Mouse (Mus musculus) liver, embryonic 14.5 days (tissue): ENCODE measurements around the gene Tnfsf13b. TPM values are rescaled to one million over a fixed set of nuclear protein-coding genes. Genes with fewer than 3 reads are reported as not detected.

Source experiments
- ATAC-seq: fragments of 200-750 bp; cut with Nextera tagmentation; 2 replicates; pipeline ENCODE4 v1.8.0; 2017; ENCODE audit warnings: moderate number of reproducible peaks, mild to moderate bottlenecking, moderate library complexity; ENCODE audit not compliant: insufficient read depth
- DNase-seq, 3 experiments: peaks; one replicate each; pipeline ENCODE4 v3.0.0-alpha.2; 2012 to 2013; ENCODE audit warnings: low read depth in 3 of 3, low spot score in 3 of 3
- H3K27ac ChIP-seq: fragments of 300-500 bp; sonication (generic); 2 replicates; pipeline ENCODE4 v1.5.1; 2014; ENCODE audit warnings: moderate library complexity, mild to moderate bottlenecking, control low read depth, inconsistent platforms
- H3K27me3 ChIP-seq: fragments of 300-500 bp; sonication (generic); 2 replicates; pipeline ENCODE4 v1.6.1; 2014; ENCODE audit warnings: mild to moderate bottlenecking, low read length, moderate library complexity; ENCODE audit not compliant: control insufficient read depth, insufficient read depth
- H3K36me3 ChIP-seq: fragments of 300-500 bp; sonication (generic); replicated peaks from 2 replicates; pipeline ENCODE4 v1.6.1; 2014; ENCODE audit warnings: low read depth; ENCODE audit not compliant: control insufficient read depth, insufficient read depth
- H3K4me1 ChIP-seq, 2 experiments: fragments of 200-500 bp in 1 of 2; fragments of 300-500 bp in 1 of 2; sonication (generic) in 1 of 2; replicated peaks; 2 replicates each; pipeline ENCODE4 v1.6.1; 2012 to 2014; ENCODE audit warnings: antibody characterized with exemption in 1 of 2, inconsistent platforms in 1 of 2, low read length in 1 of 2; ENCODE audit not compliant: control insufficient read depth in 2 of 2, insufficient read depth in 2 of 2
- H3K4me2 ChIP-seq: fragments of 300-500 bp; sonication (generic); 2 replicates; pipeline ENCODE4 v1.6.1; 2014; ENCODE audit warnings: low read depth, mild to moderate bottlenecking, control low read depth, moderate library complexity
- H3K4me3 ChIP-seq, 2 experiments: fragments of 200-500 bp in 1 of 2; fragments of 300-500 bp in 1 of 2; sonication (generic) in 1 of 2; 2 replicates each; pipeline ENCODE4 v1.5.1; 2012 to 2014; ENCODE audit warnings: low read depth in 2 of 2, low read length in 2 of 2, mild to moderate bottlenecking in 2 of 2, control low read depth in 1 of 2, inconsistent platforms in 1 of 2, moderate library complexity in 1 of 2; ENCODE audit not compliant: insufficient read depth in 1 of 2
- H3K9ac ChIP-seq: fragments of 300-500 bp; sonication (generic); replicated peaks from 2 replicates; pipeline ENCODE4 v1.6.1; 2014; ENCODE audit warnings: mild to moderate bottlenecking, control low read depth, moderate library complexity
- H3K9me3 ChIP-seq: fragments of 300-500 bp; sonication (generic); 2 replicates; pipeline ENCODE4 v1.6.1; 2016; ENCODE audit warnings: low read length, mixed read lengths; ENCODE audit not compliant: control insufficient read depth
- CTCF ChIP-seq: IDR thresholded peaks from 2 replicates; pipeline ENCODE4 v1.5.1; 2016; ENCODE audit warnings: antibody characterized with exemption, low read depth, control low read depth
- EP300 ChIP-seq: IDR thresholded peaks from 2 replicates; pipeline ENCODE4 v1.6.1; 2016; ENCODE audit warnings: antibody characterized with exemption, low read depth
- WGBS: fragments of 180-500 bp; shearing (Covaris S2); extraction: QIAGEN DNeasy Blood & Tissue Kit; methylation state at CpG from one replicate; pipeline ENCODE4 v1.1.7; 2014; ENCODE audit not compliant: insufficient replicate concordance; 5-methylcytosine and 5-hydroxymethylcytosine counted together
- polyA plus RNA-seq, 2 experiments: library from polyadenylated mRNA; depleted of rRNA in 1 of 2; stranded (reverse) in 1 of 2; unstranded in 1 of 2; fragments of >200 nt; fragmentation: Nextera tagmentation in 1 of 2; extraction: Ambion mirVana in 1 of 2; gene quantifications; 2 replicates each; pipeline versions ENCODE4 v1.2.1 to v1.2.3; 2012 to 2014

Gene Tnfsf13b
- polyA plus RNA-seq, 2 experiments: 0.15 to 0.17 TPM

DNA sequence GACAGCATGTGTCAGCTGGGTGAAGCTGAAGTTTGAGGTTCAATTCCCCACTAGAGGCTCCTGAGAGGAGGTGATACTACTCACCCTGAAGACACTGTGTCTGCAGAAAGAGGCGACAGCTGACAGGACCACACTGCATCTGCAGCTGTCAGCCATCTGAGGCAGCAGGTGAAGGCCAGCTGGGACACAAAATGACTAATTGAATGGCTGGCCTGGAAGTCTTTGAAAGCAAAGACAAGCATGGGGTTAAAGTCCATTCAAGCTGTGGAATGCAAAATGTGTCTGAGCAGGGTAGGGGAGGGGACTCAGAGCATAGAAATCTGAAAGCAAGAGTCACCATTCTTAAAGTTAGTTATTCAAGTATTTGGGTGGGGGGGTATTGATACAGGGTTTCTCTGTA lies 54.7 kb downstream of the Tnfsf13b start:
- DNase-seq: no peak
- no peak overlapping the region for H3K27ac ChIP-seq
- ATAC-seq: no peak
- H3K27me3 ChIP-seq: no peaks in the 10 kb centered on the region
- no peaks in the 10 kb centered on the region for H3K4me1 ChIP-seq
- H3K36me3 ChIP-seq: no peaks in the 10 kb centered on the region
- no peak overlapping the region for H3K4me2 ChIP-seq
- no peak overlapping the region for H3K4me3 ChIP-seq
- H3K9me3 ChIP-seq: no peaks in the 10 kb centered on the region
- 17% methylated on average over 1 of the region's 1 CpGs for WGBS
- H3K9ac ChIP-seq: no peak overlapping the region
- no peak for TF ChIP-seq EP300

DNA sequence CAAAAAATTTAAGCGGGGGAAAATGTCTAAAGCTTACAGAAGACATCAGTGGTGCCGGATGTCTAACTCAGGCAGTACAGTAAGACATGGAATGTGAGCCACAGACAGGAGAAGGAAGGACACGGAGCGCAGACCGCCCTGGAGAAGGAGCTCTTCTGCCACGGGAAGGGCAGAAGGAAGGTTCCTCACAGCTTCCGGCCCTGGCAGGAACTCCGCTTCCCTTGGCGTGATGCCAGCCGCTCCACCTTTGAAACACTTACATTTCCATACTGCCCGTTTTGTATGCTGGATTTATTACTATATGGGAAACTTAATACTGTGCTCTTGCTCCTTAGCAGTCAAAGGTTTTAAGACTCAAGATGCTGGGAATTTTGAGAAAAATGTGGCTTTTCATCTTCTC lies 60.6 kb downstream of the Tnfsf13b start:
- Histone ChIP-seq H3K9me3 (no peaks in the 10 kb centered on the region), H3K4me1 (no peaks in the 10 kb centered on the region), H3K4me2 (no peak overlapping the region), H3K27me3 (no peaks in the 10 kb centered on the region), H3K9ac (no peak overlapping the region), H3K4me3 (no peak overlapping the region), H3K36me3 (no peaks in the 10 kb centered on the region), H3K27ac (no peak overlapping the region)
- TF ChIP-seq EP300: no peak
- no peak for TF ChIP-seq CTCF
- DNase-seq (no peak), ATAC-seq (no peak)
- WGBS: 61% methylated on average over 11 of the region's 11 CpGs

DNA sequence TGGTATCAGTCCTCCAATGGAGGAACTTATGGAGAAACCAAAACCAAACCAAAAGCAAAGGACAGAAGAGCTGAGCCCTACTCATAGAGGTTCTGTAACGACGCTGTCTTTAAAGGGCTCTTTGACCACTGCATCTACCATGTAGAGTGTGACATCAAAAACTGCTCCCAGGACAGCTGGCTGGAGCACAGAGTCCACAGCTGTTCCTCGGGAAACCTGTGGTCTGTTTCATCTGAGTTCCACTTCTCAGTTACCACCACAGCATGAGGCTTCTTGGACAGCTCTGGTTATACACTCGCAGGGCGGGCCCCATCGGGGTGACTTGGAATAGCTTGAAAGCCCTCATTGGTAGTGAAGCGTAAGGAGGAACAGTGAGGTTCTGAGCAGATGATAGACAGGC lies 61.5 kb downstream of the Tnfsf13b start:
- TF ChIP-seq EP300 (no peak), CTCF (no peak)
- H3K4me1 ChIP-seq: no peaks in the 10 kb centered on the region
- no peak for ATAC-seq
- no peak overlapping the region for H3K9ac ChIP-seq
- WGBS: 65% methylated on average over 7 of the region's 7 CpGs
- no peak overlapping the region for H3K4me3 ChIP-seq
- DNase-seq: no peak
- H3K36me3 ChIP-seq: no peaks in the 10 kb centered on the region
- no peak overlapping the region for H3K4me2 ChIP-seq
- H3K9me3 ChIP-seq: no peaks in the 10 kb centered on the region
- no peak overlapping the region for H3K27ac ChIP-seq
- no peaks in the 10 kb centered on the region for H3K27me3 ChIP-seq

DNA sequence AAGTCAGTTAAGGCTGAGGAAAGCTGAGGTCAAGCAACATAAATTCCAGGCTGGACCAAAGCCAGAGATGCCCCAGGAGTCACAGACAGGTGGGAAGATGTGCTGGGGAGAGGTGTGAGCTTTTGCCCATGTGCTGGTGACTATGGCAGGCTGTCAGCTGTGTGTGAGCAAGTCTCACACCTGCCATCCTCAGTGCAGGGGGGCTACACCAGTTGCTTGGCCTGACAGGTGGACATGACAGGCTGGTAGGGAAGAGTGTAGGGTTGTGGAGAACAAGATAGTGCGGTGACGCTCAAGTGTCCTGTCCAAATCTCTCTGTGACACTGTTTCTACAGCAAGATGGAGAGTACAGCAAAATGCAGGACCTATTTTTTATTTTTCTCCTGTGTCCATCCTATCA lies 66.1 kb downstream of the Tnfsf13b start:
- Histone ChIP-seq H3K9ac (no peak overlapping the region), H3K27ac (no peak overlapping the region), H3K4me1 (no peaks in the 10 kb centered on the region), H3K4me3 (no peak overlapping the region), H3K36me3 (no peaks in the 10 kb centered on the region), H3K27me3 (no peaks in the 10 kb centered on the region), H3K4me2 (no peak overlapping the region), H3K9me3 (no peaks in the 10 kb centered on the region)
- no peak for ATAC-seq
- no peak for TF ChIP-seq EP300
- TF ChIP-seq CTCF: no peak
- no peak for DNase-seq
- WGBS: 64% methylated on average over 2 of the region's 2 CpGs

Other genes with a start within 250 kb of the Tnfsf13b start
- gene Fam155a, start 235.3 kb upstream of the Tnfsf13b start, polyA plus RNA-seq (2012; rRNA removed): 0.04 and 0.21 TPM in 2 replicates
- gene Fam155a, start 235.3 kb upstream of the Tnfsf13b start, polyA plus RNA-seq (2014; fragmentation: Nextera tagmentation; extraction: Ambion mirVana): 0.10 TPM in 2 replicates
- gene Gm10217, start 142.2 kb upstream of the Tnfsf13b start, polyA plus RNA-seq (2012; rRNA removed): not detected in 2 replicates
- not detected in 2 replicates for gene Gm10217, start 142.2 kb upstream of the Tnfsf13b start, polyA plus RNA-seq (2014; fragmentation: Nextera tagmentation; extraction: Ambion mirVana)
- 0.45 and 0.83 TPM in 2 replicates for gene Lig4, start 28.8 kb upstream of the Tnfsf13b start, polyA plus RNA-seq (2012; rRNA removed)
- gene Lig4, start 28.8 kb upstream of the Tnfsf13b start, polyA plus RNA-seq (2014; fragmentation: Nextera tagmentation; extraction: Ambion mirVana): 0.94 and 1.0 TPM in 2 replicates
- gene Abhd13, start 28.8 kb upstream of the Tnfsf13b start, polyA plus RNA-seq (2012; rRNA removed): 2.1 and 2.7 TPM in 2 replicates
- gene Abhd13, start 28.8 kb upstream of the Tnfsf13b start, polyA plus RNA-seq (2014; fragmentation: Nextera tagmentation; extraction: Ambion mirVana): 5.1 and 5.3 TPM in 2 replicates
- 0.01 TPM in 2 replicates for gene Myo16, start 147.4 kb downstream of the Tnfsf13b start, polyA plus RNA-seq (2012; rRNA removed)
- 0.03 TPM in 1 of 2 replicates, not detected in the other for gene Myo16, start 147.4 kb downstream of the Tnfsf13b start, polyA plus RNA-seq (2014; fragmentation: Nextera tagmentation; extraction: Ambion mirVana)